Mouse (Mus musculus): ENCODE measurements at regions not wholly inside any gene's neighbourhood (a gene's known extent, or its start where the extent isn't known, plus 50 kb on each side); places are given as distances from the start of the nearest gene placed in this dataset.

GRCm38 (mm10) chr15:38390450-38390849, 965.1 kb downstream of the 4930447A16Rik start:
- no peak for TF ChIP-seq CTCF (IDR thresholded peaks at IDR 0.05)
- Histone ChIP-seq H3K4me3 (no peak overlapping the region), H3K27ac (no peak overlapping the region)
- DNase-seq (ENCODE audit: extremely low spot score in 1 of 2, low spot score in 2 of 2) = no peak
- intact Hi-C loops (cut with DNase I) = no loop called here

GRCm38 (mm10) chr15:38391420-38391819, 966.1 kb downstream of the 4930447A16Rik start:
- DNase-seq (ENCODE audit: extremely low spot score in 1 of 2, low spot score in 2 of 2) = no peak
- no peak for TF ChIP-seq CTCF (IDR thresholded peaks at IDR 0.05)
- H3K4me3 ChIP-seq = no peak overlapping the region
- intact Hi-C loops (cut with DNase I) = no loop called here
- no peak overlapping the region for H3K27ac ChIP-seq

- no peak for DNase-seq (ENCODE audit: extremely low spot score in 1 of 2, low spot score in 2 of 2)
- intact Hi-C loops (cut with DNase I) = no loop called here
- no peak for TF ChIP-seq CTCF (IDR thresholded peaks at IDR 0.05)
Measured at GRCm38 (mm10) chr15:38391860-38392259, 966.5 kb downstream of the 4930447A16Rik start.

DNA sequence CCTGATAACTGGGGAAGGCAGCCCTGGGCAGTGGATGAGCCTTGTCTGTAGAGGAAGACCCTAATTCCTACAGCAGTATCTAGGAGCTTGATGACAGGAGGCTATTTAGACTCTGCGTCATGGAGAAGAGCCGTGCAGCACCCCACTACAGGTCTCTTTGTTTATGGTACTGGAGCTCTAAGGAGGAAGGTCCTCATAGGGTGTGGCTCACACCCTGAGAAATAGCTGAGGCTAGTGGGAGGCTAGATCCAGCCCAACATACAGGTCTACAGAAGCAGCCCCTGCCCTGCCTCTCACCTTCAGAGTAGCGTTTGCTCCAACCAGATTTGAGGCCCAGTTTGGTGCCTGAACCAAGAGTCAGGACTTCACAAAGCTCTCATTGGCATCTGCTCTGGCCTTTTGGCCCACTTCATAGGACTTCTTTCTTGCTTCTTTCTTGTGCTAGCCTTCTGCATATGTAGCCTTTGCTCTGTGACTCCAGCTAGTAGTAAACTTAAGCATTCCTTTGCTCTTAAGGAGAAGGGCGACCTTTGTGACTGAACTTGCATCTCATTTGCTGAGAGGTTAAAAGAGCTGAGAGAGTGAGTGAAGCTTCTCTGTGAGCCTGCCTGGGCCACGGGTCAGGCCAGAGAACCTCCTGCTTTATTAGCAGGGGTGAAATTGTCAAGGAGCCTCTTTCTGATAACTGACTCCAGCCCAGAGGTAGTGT, 967.2 kb downstream of the 4930447A16Rik start:
- TF ChIP-seq CTCF (IDR thresholded peaks at IDR 0.05) = no peak
- Histone ChIP-seq H3K27ac (no peak overlapping the region), H3K4me3 (no peak overlapping the region)
- intact Hi-C loops (cut with DNase I) = no loop called here
- DNase-seq (ENCODE audit: extremely low spot score in 1 of 2, low spot score in 2 of 2) = no peak

More at GRCm38 (mm10) chr15:38391860-38392259, 966.5 kb downstream of the 4930447A16Rik start:
- Histone ChIP-seq H3K4me3 (no peak overlapping the region), H3K27ac (no peak overlapping the region)

- Histone ChIP-seq H3K27ac (no peak overlapping the region), H3K4me3 (no peak overlapping the region)
- intact Hi-C loops (cut with DNase I) = no loop called here
- TF ChIP-seq CTCF (IDR thresholded peaks at IDR 0.05) = no peak
- DNase-seq (ENCODE audit: extremely low spot score in 1 of 2, low spot score in 2 of 2) = no peak
Measured at GRCm38 (mm10) chr15:38398852-38399251, 973.5 kb downstream of the 4930447A16Rik start.

DNA sequence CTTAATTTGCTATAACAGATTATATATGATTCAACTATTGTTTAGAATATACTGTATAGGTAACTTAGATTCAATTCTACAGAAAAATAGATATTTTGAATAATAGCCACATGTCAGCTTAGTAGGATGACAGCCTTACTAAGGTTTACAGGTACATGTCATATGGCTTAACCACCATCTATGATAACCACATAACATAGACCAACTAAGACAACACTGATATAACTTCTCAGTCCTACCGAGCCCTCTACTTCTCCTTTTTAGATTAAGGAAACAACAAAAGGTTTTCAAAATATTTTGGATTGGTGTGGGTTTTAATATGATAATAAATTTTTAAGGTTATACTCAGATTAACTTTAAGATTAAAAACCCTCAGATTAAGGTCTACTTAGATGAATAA, 977.4 kb downstream of the 4930447A16Rik start:
- intact Hi-C loops (cut with DNase I) = no loop called here
- no peak for DNase-seq (ENCODE audit: extremely low spot score in 1 of 2, low spot score in 2 of 2)
- TF ChIP-seq CTCF (IDR thresholded peaks at IDR 0.05) = no peak
- no peak overlapping the region for H3K4me3 ChIP-seq
- no peak overlapping the region for H3K27ac ChIP-seq

DNA sequence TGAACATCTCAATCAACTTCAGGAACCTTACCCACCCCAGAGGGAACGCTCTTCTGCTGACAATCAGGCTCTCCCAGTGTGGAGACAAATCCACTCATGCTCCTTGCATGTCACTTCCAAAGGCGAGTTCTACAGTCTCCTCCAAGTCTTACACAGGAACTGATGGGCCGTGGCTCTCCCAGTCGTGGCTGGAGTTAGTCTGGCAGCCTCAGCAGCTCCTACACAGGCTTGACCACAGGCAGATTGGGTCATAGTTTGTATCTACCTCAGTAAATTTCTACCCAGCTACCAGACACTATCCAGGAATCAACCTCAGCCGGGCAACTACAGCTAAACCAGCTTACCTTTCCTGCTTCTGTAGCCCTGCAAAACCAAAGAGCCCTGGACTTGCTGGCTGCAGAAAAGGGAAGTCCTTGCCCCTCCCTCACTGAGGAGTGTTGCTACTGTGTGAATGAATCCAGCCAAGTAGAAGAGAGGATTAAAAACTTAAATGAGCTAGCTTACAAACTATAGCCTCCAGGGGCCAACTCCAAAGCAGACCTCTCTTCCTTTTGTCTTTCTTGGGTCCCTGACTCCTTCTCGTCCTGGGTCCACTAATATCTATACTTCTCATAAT, 978.5 kb downstream of the 4930447A16Rik start:
- no peak for TF ChIP-seq CTCF (IDR thresholded peaks at IDR 0.05)
- no peak for DNase-seq (ENCODE audit: extremely low spot score in 1 of 2, low spot score in 2 of 2)
- H3K27ac ChIP-seq = no peak overlapping the region
- intact Hi-C loops (cut with DNase I) = no loop called here
- no peak overlapping the region for H3K4me3 ChIP-seq

DNA sequence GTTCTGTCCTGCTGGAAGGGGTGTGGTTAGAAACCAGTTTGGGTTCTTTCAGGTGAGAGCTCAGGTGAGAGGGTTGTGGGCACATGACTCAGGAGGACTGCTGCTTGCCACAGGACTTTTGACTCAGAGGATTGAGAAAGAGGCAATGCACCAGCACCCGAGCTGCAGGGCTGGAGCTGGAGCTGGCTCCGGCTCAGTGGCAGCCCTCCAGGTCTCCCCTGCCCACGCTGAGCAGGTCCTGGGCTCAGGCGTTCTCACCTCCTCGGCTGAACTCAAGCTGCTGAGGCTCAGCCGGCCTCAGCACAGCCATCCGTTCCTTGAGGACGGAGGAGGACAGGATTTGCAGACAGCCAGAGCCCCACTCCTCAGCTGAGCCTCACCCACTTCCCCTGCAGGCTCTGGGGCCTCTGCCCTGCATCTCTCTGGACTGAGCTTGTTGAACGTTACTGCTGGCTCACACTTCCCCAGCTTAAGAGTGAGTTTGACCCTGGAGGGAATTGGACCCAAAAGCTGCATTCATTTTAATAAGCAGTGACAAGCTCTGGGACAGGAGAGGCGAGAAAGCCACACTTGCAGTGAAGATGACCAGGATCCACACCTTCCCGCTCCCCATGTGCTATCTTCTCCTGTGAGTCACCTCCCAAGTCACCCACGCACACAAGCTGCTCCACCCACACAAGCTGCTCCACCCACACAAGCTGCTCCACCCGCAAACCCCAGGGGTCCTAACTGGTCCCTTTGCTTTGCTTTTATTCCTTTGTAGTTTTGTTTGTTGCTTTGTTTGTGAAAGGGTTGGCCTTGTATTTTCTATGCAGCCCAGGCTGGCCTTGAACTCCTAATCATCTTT, 981.0 kb downstream of the 4930447A16Rik start:
- H3K4me3 ChIP-seq = no peak overlapping the region
- TF ChIP-seq CTCF (IDR thresholded peaks at IDR 0.05) = no peak
- DNase-seq (ENCODE audit: extremely low spot score in 1 of 2, low spot score in 2 of 2) = peak in 1 of 2 experiments; percentile 63
- intact Hi-C loops (cut with DNase I) = loop anchor here (1.0 kb wide), 1 partner anchor 22 kb away; no protein-coding TSS in a partner anchor
- H3K27ac ChIP-seq = peak overlapping the region; percentile 12

DNA sequence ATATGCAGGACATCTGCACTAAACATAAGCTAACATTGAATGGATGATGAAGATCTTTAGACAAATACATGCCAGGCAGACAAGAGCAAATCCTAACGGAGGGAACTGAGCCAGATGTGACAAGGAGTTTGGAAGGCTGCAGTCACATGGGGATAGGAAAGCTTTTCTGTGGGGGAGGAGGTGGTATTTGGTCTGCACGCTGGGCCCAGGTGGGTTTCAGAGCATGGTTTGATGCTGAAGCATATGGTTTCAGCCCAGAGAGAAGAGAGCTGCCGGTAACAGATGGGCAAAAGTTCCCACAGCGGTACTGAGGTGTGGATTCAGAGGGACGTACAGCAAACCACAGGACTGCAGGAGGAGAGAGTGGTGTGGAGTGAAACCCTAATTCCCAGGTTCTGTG, 982.1 kb downstream of the 4930447A16Rik start:
- DNase-seq (ENCODE audit: extremely low spot score in 1 of 2, low spot score in 2 of 2) = peak in 1 of 2 experiments; percentile 18
- intact Hi-C loops (cut with DNase I) = loop anchor here (1.0 kb wide), 1 partner anchor 108 kb away; no protein-coding TSS in a partner anchor
- Histone ChIP-seq H3K27ac (no peak overlapping the region), H3K4me3 (no peak overlapping the region)
- TF ChIP-seq CTCF (IDR thresholded peaks at IDR 0.05) = no peak

DNA sequence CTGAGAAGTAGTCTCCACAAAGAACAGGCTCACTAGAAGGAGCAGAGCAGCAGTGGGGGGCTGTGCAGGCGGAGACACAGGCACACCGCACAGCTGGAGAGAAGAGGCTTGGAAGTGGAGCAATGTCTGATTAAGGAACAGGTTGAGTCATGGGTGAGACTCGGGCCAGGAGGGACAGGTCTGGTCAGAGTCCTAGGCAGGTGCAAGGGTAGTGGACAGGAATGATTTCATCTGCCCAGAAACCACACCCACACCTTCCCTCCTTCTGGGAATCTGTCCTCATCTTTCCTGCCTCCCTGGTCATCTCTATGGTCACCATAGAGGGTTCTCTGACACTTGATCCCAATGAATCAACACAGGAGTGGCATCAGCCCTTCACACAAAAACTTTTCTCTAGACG, 983.8 kb downstream of the 4930447A16Rik start:
- Histone ChIP-seq H3K4me3 (no peak overlapping the region), H3K27ac (no peak overlapping the region)
- intact Hi-C loops (cut with DNase I) = no loop called here
- no peak for TF ChIP-seq CTCF (IDR thresholded peaks at IDR 0.05)
- peak in 1 of 2 experiments; percentile 7 for DNase-seq (ENCODE audit: extremely low spot score in 1 of 2, low spot score in 2 of 2)

- intact Hi-C loops (cut with DNase I) = no loop called here
- TF ChIP-seq CTCF (IDR thresholded peaks at IDR 0.05) = no peak
- Histone ChIP-seq H3K27ac (no peak overlapping the region), H3K4me3 (no peak overlapping the region)
- no peak for DNase-seq (ENCODE audit: extremely low spot score in 1 of 2, low spot score in 2 of 2)
Measured at GRCm38 (mm10) chr15:38410462-38410861, 985.1 kb downstream of the 4930447A16Rik start.

DNA sequence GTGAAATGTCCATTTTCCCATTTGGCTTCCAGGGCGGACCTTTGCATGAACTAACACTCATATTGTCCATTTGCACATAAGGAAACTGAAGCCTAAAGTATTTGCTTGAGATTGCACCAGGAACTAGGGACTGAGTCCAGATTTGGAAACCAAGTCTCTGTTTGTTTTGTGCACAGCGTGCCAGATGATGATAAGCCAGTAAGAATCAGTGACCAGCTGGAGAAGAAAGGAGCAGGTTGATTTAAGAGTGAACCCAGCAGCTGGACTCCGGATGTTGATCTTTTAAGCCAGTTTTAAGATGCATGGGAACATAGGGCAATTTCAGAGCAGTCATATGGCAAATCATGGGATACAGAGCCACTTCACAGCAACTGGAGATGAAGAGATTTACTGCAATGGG, 987.1 kb downstream of the 4930447A16Rik start:
- no peak for TF ChIP-seq CTCF (IDR thresholded peaks at IDR 0.05)
- intact Hi-C loops (cut with DNase I) = no loop called here

More for the DNA sequence above, 987.1 kb downstream of the 4930447A16Rik start:
- Histone ChIP-seq H3K27ac (no peak overlapping the region), H3K4me3 (no peak overlapping the region)
- DNase-seq (ENCODE audit: extremely low spot score in 1 of 2, low spot score in 2 of 2) = no peak
